Mouse (Mus musculus) heart, postnatal 36 days (tissue): ENCODE measurements around the gene Galnt6. TPM values are rescaled to one million over a fixed set of nuclear protein-coding genes. Genes with fewer than 3 reads are reported as not detected.
A peak's percentile ranks its signal among the peaks of the same experiment; 100 is the strongest.

Experiments
- DNase-seq, 2 experiments: peaks; one replicate each; pipeline ENCODE4 v3.0.0; 2021 to 2022
- intact Hi-C: fragments of 180-260 bp; cut with DNase I; formaldehyde crosslinking; loops from one replicate; pipeline ENCODE4 v1.15.1; 2025
- total RNA-seq, 2 experiments: library from RNA; stranded (reverse); gene quantifications; 2 replicates each; pipeline ENCODE4 v1.2.3; 2021

Galnt6 gene
- total RNA-seq, 2 experiments from 2014 or later: 0.72 to 0.98 TPM

DNA sequence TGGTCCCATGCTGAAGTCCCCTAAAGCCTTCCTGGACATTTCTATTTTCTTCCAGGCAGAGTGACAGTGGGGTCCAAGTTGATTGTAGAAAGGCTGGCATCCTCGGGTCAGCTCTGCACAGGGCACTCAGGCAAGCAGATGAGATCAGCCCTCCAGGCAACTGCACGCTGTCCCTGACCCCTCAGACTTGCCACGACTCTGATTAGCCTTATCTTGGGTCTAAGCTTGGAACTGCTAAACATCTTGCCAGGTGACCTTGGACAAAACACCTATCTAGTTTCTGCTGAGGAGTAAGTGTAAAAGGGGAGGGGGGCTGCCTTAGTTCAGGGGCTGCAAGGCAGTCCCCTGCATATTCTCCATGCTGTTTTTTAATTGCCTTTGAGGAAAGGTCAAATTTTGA lies 37.2 kb downstream of the Galnt6 start:
- no peak for DNase-seq
- intact Hi-C loops: no loop called here

DNA sequence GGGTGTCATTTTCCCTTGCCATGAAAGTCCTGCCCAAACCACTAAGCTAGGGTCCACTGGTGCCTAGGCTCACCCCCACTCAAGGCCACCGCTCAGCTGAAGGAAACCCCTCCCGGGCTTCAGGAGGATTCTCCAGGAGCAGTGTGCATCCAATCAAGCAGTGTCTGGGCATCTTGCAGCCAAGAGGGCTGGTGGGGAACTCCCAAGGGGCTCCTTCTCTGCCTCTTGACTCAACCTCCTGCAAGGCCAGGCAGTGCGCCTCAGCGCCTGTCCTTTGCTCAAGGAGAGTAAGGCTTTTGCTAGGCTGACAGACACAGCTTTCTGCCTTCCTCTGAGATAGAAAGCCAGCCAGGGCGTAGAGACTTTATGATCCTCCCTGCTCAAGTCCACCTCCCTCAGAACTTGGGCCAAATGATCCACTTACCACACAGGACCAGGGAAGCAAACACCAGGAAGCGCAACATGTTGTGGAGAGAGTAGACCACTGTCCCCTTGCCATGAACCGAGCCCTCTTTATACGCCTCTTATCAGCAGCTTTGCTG lies 41.7 kb downstream of the Galnt6 start, which contains the start of gene Cela1:
Cela1 (minus strand) TSS at position 492 of the 542 bp plus-strand sequence.
- intact Hi-C loops: no loop called here
- DNase-seq: no peak

DNA sequence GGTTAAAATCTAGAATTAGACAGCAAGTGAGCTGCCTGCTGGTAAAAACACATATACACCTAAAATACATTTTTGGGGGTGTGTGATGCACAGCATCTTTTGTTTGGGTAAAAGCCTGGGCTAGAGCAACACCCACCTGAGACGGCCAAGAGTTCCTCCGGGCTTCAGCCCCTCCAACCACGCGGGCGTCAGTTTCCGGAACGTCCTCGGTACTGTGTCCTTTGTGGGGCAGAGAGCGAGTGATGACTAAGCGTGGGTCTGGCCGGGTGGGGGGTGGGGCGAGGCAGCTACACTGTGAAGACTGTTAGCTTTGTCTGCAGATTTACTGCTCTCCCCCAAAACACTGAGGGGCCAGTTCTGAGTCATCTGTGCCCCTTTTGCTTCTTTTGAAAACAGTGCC lies 42.2 kb downstream of the Galnt6 start:
- DNase-seq: no peak
- intact Hi-C loops: no loop called here

DNA sequence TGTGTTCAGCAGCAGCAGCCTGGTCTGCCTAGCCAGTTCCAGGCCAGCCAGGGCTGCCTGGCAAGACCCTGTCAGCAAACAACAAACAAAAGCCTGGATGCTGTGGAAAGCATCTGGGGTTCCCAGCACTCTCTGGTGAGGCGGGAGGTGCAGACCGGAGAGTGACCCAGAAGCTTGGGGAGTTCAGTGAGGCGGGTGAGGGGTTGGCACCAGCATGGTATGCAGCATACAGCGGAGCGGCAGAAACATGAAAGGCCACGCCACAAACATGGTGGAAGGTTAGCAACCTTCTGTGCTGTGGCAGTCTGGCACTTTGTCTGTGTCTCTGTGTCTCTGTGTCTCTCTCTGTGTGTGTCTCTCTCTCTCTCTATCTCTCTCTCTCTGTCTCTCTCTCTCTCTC lies 42.7 kb downstream of the Galnt6 start:
- intact Hi-C loops: no loop called here
- DNase-seq: no peak

DNA sequence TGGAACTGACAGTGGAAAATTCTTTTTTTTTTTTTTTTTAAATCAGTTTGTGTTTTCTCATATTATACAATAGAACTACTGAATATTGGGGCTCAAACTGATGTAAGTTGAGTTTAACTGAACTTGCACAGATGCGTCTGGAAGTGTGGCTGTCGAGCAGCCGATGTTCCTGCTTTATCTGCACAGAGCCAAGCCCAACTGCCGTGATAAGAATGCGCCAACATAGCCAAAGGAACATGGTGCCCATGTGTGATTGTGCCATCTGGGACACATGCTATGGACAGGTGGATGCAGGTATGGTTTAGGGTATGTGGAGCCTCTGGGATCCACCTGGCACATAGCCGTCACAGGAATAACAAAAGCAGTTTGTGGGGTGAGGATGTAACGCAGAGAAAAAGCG lies 43.3 kb downstream of the Galnt6 start:
- intact Hi-C loops: no loop called here
- DNase-seq: no peak

DNA sequence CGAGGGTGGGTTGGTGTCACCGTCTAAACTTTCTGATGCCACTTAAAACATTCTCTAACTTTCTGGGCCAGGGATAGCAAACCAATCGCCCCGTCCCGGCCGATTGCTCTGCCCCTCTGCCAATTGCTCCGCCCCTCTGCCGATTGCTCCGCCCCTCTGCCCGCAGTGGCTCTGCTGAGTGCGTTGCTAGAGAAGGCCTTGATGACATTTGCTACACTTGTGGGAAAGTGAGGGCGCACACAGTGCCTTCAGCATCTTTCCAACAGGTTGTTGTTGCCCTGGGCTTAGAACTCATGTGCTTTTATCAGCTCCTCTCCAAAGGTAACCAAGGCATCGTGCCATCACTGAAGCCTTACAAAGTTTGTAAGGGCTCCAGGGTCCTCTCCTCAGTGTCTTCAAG lies 43.9 kb downstream of the Galnt6 start:
- intact Hi-C loops: no loop called here
- DNase-seq: no peak

DNA sequence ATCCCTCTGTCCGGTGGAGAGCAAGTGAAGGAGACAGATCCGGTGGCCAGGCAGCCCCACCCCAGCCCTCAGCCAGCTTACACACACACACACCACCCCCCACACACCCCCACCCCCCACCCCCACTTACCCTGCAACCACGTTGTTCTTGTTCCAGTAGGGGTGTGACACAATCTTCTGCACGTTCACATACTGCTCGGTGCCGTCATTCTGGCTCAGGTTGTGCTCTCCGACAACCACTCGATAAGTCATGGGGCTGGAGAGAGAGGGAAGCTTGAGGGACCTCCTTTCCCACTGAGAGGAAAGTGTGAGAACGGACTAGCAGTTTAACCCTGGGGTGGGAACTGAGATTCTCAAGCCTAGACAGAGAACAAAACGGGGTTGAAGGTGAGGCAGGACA lies 44.7 kb downstream of the Galnt6 start:
- intact Hi-C loops: no loop called here
- DNase-seq: no peak

DNA sequence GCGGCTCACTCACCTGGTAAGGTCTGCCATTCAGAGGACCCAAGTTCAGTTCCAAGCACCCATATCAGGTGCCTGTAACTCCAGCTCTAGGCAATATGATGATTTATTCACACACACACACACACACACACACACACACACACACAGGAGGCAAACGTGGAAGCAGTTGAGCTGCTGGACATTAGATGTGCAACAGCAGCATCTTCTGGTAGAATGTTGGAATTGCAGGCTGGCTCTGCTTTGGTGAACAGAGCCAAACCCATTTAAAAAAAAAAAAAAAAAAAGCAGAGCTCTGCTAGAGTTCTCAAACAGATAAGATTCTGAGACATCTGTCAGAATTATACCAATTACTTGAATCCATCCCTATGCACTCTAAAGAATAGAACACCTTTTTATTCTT lies 46.1 kb downstream of the Galnt6 start:
- DNase-seq: peak; percentile 79 to 84
- intact Hi-C loops: loop anchor here (2.0 kb wide), 1 partner anchor 70 kb away; no protein-coding TSS in a partner anchor

DNA sequence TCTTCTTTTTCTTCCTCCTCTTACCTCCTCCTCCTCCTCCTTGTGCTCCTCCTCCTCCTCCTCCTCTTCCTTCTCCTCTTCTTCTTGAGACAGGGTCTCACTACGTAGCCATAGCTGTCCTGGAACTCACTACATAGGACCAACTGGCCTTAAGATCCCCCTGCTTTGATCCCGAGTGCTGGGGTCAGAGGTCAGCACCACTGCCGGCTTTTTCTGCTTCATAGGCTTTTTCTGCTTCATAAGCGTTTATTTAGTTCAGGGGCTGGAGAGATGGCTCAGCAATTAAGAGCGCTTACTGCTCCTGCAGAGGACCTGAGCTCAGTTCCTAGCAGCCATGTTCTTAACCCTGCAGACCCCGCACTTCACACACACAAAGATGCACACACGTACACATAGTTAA lies 47.4 kb downstream of the Galnt6 start:
- DNase-seq: no peak
- intact Hi-C loops: loop anchor here (1.0 to 2.0 kb wide), 3 partner anchors 69 to 213 kb away; no protein-coding TSS in a partner anchor

DNA sequence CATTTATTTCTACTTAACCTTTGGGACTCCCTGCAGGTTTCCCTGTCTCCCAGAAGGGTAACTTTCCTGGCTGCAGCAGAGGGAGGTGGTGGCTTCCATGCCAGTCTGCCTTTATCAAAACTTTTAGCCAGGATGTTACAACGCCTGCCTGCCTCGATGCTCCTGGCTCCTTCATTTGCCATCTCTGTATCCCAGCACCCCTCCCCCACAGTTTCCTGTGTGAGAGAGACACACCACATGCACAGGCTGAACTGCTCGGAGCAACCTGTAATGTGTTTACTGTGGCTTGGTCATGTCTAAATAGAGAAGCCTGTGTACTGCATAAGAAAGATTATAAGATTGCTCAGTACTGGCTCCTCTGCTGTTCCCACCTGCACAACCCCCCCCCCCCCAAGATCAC lies 48.8 kb downstream of the Galnt6 start:
- no peak for DNase-seq
- intact Hi-C loops: no loop called here

DNA sequence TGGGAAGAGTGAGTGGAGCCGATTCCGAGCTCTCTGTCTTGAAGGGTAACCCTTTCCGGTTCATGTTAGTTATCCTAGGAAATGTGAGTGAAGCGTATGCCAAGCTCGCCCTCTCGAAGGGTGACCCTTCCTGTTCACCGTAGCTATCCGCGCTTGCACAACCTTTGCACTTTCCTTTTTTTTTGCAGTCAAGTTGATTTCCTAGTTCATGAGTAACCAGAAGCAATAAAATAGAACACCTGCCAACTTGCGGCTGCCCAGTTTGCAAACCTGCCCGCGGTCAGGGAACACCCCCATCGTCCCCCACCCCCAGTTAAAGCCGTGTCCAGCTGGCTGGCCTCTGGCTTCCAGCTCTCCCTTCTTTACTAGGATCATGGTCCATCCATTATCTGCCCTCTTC lies 50.2 kb downstream of the Galnt6 start:
- intact Hi-C loops: no loop called here

DNA sequence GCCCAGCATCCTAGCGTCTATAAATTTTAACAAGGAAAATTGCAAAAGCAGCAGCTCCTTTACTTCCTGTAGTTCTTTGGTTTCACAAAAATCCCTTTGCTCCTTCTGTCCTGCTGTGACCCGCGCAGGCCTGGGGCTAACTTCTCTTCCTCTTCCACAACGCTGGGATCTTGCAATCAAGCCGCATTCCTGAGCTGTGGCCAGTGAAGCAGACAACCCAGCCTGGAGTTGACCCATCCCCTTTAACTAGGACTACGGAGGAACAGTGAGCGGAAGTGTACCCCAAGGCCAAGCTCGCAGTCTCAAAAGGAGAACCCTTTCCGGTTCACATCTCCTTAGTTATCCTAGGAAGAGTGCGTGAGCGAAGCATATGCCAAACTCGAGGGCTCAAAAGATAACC lies 50.6 kb downstream of the Galnt6 start:
- intact Hi-C loops: no loop called here
- no peak for DNase-seq

More for the DNA sequence above, 50.2 kb downstream of the Galnt6 start:
- DNase-seq: no peak

DNA sequence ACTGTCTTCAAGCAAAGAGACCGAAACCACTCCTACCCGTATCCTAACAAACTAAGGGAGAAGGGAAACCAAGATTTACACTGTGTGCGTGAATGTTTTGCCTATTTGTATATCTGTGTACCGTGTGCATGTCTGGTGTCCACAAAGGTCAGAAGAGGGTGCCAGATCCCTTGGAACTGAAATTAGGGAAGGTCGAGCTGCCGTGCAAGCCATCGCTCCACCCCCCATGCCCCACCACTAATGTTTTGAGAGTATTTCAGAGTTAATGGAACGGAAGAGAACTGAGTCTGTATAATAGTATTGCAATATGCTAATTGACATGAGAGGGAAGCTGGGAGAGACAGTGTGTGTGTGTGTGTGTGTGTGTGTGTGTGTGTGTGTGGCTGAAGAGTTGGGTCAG lies 51.5 kb downstream of the Galnt6 start:
- intact Hi-C loops: no loop called here
- no peak for DNase-seq

DNA sequence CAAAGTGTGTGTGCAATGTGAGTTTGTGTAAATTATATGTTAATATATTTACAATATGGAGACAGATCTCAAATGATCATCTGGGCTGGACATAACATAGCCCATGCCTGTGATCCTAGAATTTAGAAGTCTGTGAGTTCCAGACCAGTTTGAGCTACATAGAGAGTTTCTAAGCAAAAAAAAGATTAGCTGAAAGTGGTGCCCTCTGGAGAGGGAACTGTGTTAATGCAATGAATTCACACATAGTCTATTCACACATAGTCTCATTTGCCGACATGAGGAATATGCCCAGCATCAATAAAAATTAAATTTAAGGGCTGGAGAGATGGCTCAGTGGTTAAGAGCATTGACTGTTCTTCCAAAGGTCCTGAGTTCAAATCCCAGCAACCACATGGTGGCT lies 52.7 kb downstream of the Galnt6 start:
- no peak for DNase-seq
- intact Hi-C loops: no loop called here

DNA sequence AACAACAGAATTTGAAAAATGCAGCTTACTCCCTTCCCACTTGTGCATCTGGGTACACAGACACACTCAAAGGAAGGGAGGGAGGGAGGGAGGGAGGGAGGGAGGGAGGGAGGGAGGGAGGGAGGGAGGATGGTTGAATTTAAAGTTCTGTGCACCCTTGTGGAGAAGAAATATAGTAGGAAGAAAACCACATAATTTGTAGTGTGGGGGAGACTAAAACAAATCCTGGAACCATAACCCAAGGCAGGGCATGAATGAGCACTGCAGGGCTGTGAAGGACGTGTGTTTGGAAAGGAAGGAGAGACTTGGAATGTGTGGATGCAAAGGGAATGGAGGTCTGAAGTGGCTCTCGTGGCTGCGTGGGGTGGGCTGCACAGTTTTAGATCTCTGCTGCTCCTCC lies 53.7 kb downstream of the Galnt6 start:
- intact Hi-C loops: no loop called here
- no peak for DNase-seq

DNA sequence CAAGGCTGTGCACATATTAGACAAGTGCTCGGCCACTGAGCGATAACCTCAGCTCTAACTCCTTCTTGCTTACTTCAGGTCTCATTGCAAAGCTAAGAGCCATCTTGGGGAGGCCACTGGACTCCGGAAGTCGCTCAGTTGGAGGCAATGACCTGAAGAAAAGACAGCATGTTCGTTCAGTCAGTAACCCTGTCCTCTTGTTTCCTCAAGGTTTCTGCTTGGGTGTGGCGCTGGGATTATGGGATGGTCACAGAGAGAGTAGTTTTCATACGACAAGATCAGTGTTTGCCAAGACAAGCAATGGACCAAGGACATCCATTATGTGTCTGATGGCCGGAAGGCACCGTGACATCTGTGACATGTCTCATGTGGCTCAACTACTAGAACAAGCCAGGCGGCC lies 54.6 kb downstream of the Galnt6 start:
- intact Hi-C loops: no loop called here
- DNase-seq: no peak

DNA sequence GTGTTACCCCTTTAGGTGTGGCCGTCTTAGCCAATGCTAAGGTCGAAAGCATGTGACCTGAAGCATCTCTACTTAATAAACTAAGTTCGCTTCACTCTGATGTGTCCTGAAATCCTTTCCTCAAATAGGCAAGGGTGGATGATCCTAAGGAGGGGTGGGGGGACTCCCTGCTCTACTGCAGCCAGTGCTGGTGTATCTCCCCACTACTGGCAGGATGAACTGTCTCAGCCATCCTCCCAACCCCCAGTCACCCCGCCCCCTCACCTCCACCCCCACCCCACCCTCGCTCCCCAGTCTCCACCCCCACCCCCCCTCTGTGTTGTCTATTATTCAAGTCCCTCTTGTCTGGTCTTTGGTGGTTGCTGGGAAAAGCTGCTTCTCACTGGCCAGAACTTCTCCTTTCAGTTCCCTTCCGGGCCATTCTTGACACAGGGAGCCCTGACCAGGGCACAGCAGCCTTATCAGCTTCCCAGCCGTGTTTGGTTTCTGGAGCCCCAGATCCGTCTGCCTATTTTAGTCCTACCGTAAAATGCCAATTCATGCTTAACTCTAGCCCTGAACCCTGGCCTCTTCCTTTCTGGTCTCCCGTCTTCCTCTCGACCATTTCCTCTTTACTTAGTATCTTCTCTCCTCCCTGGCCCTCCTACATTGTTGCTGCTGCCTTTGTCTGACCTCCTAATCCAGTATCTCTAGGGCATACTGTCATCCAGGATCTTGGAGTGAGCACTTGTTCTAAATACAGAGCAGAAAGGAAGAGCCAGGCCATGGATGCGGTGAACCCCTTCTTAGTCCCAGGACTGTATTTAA lies 55.4 kb downstream of the Galnt6 start:
- no peak for DNase-seq
- intact Hi-C loops: no loop called here

DNA sequence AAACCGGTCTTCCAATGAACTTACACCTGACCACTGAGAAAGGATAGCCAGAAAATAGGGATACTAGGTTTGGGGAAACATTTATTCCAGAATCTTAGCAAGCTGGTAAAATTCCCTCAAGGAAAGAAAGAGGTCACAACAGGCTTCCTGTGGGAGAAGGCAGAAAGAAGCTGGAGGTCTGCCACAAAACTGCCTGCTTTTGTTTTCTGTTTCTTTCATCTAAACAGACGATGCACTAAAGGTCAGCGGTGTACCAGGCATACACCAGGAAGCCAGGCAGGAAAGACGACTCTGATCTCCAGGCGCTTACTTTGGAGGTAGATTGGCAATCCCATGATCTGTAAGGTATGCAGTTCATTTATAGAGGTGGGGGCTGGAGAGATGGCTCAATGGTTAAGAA lies 58.3 kb downstream of the Galnt6 start:
- intact Hi-C loops: no loop called here
- DNase-seq: no peak

DNA sequence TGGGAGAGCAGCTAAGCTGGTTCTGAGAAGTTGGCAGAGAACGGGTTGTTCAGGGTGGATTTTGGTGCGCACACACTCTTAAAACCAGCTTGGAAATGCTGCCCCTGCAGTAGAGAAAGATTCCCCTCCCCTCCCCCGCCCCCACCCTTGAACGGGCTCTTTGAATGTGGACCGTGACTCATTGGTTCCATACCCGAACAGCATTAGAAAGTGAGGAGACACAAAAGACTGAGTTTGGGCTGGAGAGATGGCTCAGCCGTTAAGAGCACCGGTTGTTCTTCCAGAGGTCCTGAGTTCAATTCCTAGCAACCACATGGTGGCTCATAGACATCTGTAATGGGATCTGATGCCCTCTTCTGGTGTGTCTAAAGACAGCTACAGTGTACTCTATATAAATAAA lies 59.2 kb downstream of the Galnt6 start:
- DNase-seq: no peak
- intact Hi-C loops: no loop called here

DNA sequence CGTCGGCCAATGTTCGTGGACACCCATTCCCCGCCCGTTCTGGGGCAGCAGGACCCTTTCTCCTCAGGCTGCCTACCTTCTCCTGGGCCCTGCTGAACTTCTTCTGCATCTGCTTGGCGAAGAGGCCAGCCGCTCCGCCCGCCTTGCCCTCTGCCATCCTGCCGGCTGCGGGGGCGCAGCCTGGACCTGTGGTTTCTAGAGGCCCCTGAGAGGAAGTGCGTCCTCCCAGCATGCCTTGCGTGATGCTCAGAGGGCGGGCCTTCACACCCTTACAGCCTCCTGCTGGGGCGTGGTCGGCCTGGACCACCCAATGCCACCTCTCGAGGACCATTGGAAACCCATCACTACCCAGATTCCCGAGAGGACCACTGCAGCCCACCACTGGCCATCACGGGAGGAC lies 59.8 kb downstream of the Galnt6 start, which contains the start of gene Bin2:
Bin2 (minus strand) TSS at position 217 of the 400 bp plus-strand sequence.
- peak; percentile 33 to 49 for DNase-seq
- intact Hi-C loops: no loop called here

DNA sequence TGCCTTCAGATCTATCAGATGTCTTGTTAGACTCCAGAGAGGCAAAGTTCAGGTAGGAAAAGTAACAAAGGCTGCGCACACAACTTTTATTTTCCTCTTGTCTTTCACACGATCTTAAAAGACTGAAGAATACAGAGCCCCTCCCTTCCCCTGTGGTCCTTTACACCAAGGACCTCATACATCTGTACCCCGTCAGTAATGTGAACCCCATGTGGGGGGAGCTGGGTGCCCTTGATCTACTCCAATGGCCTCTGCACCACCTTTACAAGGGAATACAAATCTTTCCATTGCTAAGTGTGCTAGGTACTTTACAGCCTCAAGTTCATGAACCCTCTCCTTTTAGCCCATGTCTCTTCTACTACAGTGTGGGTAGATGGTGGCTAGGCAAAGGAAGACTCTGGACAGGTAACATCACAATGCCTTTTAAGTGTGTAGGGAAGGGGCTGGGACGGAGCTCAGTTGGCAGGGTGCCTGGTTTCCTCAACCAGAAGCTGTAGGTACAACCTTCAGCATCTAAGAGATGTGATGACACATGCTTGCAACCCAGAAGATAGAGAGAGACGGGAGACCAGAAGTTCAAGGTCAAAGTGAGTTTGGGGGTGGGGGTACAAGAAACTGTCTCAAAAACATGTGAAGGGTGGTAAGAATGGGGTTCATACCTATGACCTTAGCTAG lies 61.2 kb downstream of the Galnt6 start:
- no peak for DNase-seq
- intact Hi-C loops: no loop called here

DNA sequence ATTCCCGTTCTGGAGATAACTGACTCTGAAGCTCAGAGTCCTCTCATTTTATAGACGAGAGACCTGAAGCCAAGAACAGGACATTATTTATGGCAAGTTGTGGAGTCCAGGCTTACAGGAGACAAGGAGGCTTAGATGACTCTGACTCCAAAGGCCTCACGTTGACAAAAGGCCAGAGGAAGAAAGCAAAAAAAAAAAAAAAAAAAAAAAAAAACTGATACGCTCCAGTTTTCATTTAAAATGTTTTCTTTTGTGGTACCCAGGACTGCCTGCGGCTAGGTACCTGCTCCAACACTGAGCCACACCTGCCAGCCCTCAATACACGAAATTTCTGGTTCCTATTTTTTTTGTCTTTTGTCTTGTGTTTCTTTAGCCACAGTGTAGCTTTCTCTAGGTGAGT lies 61.8 kb downstream of the Galnt6 start:
- intact Hi-C loops: no loop called here
- no peak for DNase-seq
